Mouse (Mus musculus) spleen, adult 2 months (tissue): ENCODE measurements around the gene Cmtm3.
"Not testable (repeated sequence)": the region's sequence is repeated elsewhere in the genome, so short reads cannot be mapped to it uniquely, and the experiment has no call there.

Source experiments
- CTCF ChIP-seq: fragments of 200-500 bp; IDR thresholded peaks from 2 replicates; pipeline ENCODE4 v1.5.1; 2011; ENCODE audit warnings: mild to moderate bottlenecking, inconsistent platforms; ENCODE audit not compliant: insufficient read depth, insufficient read length, insufficient replicate concordance; ENCODE audit errors: extremely low read depth
- POLR2A ChIP-seq: fragments of 200-500 bp; IDR thresholded peaks from 2 replicates; pipeline ENCODE4 v1.6.1; 2011; ENCODE audit warnings: low read depth, low read length, inconsistent platforms

- TF ChIP-seq POLR2A, CTCF: not testable (repeated sequence)
Observed at GRCm38 (mm10) chr8:104308341-104308740, 30.9 kb upstream of the Cmtm3 start.
